Mouse (Mus musculus): ENCODE measurements around the gene 1500011B03Rik. TPM values are rescaled to one million over a fixed set of nuclear protein-coding genes. Genes with fewer than 3 reads are reported as not detected.

The 1500011B03Rik gene
- polyA plus RNA-seq, 1 experiment from 2014 or later: 48.5 TPM

GRCm38 (mm10) chr5:114805436-114806350 is 17.6 kb downstream of the 1500011B03Rik start:
- H3K9me3 ChIP-seq (replicated peaks; ENCODE audit: control insufficient read depth, low read length): no peaks in the 10 kb centered on the region
- H3K27me3 ChIP-seq (ENCODE audit: control insufficient read depth, insufficient read depth, low read length): no peaks in the 10 kb centered on the region
- peak overlapping the region; percentile 30; the same call in 1 of the 2 replicates for H3K9ac ChIP-seq (ENCODE audit: low read length)
- 65% methylated on average over 15 of the region's 15 CpGs for WGBS
- peak overlapping the region; percentile 38 for H3K4me2 ChIP-seq (ENCODE audit: low read depth, low read length)
- H3K4me1 ChIP-seq (ENCODE audit: control insufficient read depth, insufficient read depth, low read length): peaks cover 26% of the 10 kb centered on the region
- peaks cover 30% of the 10 kb centered on the region for H3K36me3 ChIP-seq (ENCODE audit: control insufficient read depth, insufficient read depth)
- ATAC-seq (replicated peaks; ENCODE audit: extremely low read depth, insufficient read depth, low FRiP score): peak; percentile 54; the same call in 1 of the 2 replicates
- no peak overlapping the region for H3K4me3 ChIP-seq (ENCODE audit: low read length)
- H3K27ac ChIP-seq (ENCODE audit: low read length): peak overlapping the region; percentile 84

GRCm38 (mm10) chr5:114804958-114805357 is 18.3 kb downstream of the 1500011B03Rik start:
- 45% methylated on average over 3 of the region's 3 CpGs for WGBS
- no peak overlapping the region for H3K9ac ChIP-seq (ENCODE audit: low read length)
- no peak overlapping the region for H3K27ac ChIP-seq (ENCODE audit: low read length)

GRCm38 (mm10) chr5:114804335-114804734 is 18.9 kb downstream of the 1500011B03Rik start:
- H3K4me1 ChIP-seq (ENCODE audit: control insufficient read depth, insufficient read depth, low read length): peaks cover 26% of the 10 kb centered on the region
- peaks cover 38% of the 10 kb centered on the region for H3K36me3 ChIP-seq (ENCODE audit: control insufficient read depth, insufficient read depth)
- H3K27me3 ChIP-seq (ENCODE audit: control insufficient read depth, insufficient read depth, low read length): no peaks in the 10 kb centered on the region
- H3K9me3 ChIP-seq (replicated peaks; ENCODE audit: control insufficient read depth, low read length): no peaks in the 10 kb centered on the region
- no peak for ATAC-seq (replicated peaks; ENCODE audit: extremely low read depth, insufficient read depth, low FRiP score)
- H3K4me2 ChIP-seq (ENCODE audit: low read depth, low read length): no peak overlapping the region
- H3K4me3 ChIP-seq (ENCODE audit: low read length): no peak overlapping the region
- H3K27ac ChIP-seq (ENCODE audit: low read length): no peak overlapping the region
- H3K9ac ChIP-seq (ENCODE audit: low read length): no peak overlapping the region
- 89% methylated on average over 13 of the region's 13 CpGs for WGBS

More at GRCm38 (mm10) chr5:114804958-114805357, 18.3 kb downstream of the 1500011B03Rik start:
- Histone ChIP-seq H3K4me3 (ENCODE audit: low read length) (no peak overlapping the region), H3K4me1 (ENCODE audit: control insufficient read depth, insufficient read depth, low read length) (peaks cover 26% of the 10 kb centered on the region), H3K9me3 (replicated peaks; ENCODE audit: control insufficient read depth, low read length) (no peaks in the 10 kb centered on the region), H3K36me3 (ENCODE audit: control insufficient read depth, insufficient read depth) (peaks cover 35% of the 10 kb centered on the region), H3K4me2 (ENCODE audit: low read depth, low read length) (no peak overlapping the region), H3K27me3 (ENCODE audit: control insufficient read depth, insufficient read depth, low read length) (no peaks in the 10 kb centered on the region)
- ATAC-seq (replicated peaks; ENCODE audit: extremely low read depth, insufficient read depth, low FRiP score): no peak

GRCm38 (mm10) chr5:114803231-114803630 is 20.0 kb downstream of the 1500011B03Rik start:
- H3K4me2 ChIP-seq (ENCODE audit: low read depth, low read length): no peak overlapping the region
- H3K9ac ChIP-seq (ENCODE audit: low read length): no peak overlapping the region
- H3K36me3 ChIP-seq (ENCODE audit: control insufficient read depth, insufficient read depth): peaks cover 43% of the 10 kb centered on the region
- WGBS: 86% methylated on average over 13 of the region's 13 CpGs
- no peak overlapping the region for H3K27ac ChIP-seq (ENCODE audit: low read length)
- no peaks in the 10 kb centered on the region for H3K9me3 ChIP-seq (replicated peaks; ENCODE audit: control insufficient read depth, low read length)
- no peak overlapping the region for H3K4me3 ChIP-seq (ENCODE audit: low read length)
- H3K4me1 ChIP-seq (ENCODE audit: control insufficient read depth, insufficient read depth, low read length): peaks cover 24% of the 10 kb centered on the region
- no peaks in the 10 kb centered on the region for H3K27me3 ChIP-seq (ENCODE audit: control insufficient read depth, insufficient read depth, low read length)
- ATAC-seq (replicated peaks; ENCODE audit: extremely low read depth, insufficient read depth, low FRiP score): no peak

DNA sequence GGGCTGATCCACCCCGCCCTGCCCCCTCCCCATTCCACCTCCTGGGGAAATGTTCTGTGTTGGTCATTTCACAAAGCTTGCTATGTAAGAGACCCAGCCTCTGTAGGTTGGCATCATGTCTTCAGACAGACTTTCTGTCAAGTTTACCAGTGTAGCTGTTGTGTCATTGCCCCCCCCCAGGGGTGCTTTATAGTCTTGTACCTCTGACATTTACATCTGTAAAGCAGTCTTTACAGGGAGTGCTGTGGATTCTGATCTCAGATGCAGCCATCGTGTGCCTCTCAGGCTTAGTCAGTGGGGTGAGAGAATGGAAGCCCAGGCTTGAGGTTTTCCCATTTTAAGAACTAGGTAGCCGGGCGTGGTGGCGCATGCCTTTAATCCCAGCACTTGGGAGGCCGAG is 21.4 kb downstream of the 1500011B03Rik start:
- ATAC-seq (replicated peaks; ENCODE audit: extremely low read depth, insufficient read depth, low FRiP score): no peak
- peaks cover 10% of the 10 kb centered on the region for H3K4me1 ChIP-seq (ENCODE audit: control insufficient read depth, insufficient read depth, low read length)
- H3K4me2 ChIP-seq (ENCODE audit: low read depth, low read length): no peak overlapping the region
- no peak overlapping the region for H3K27ac ChIP-seq (ENCODE audit: low read length)
- H3K4me3 ChIP-seq (ENCODE audit: low read length): no peak overlapping the region
- H3K27me3 ChIP-seq (ENCODE audit: control insufficient read depth, insufficient read depth, low read length): no peaks in the 10 kb centered on the region
- H3K36me3 ChIP-seq (ENCODE audit: control insufficient read depth, insufficient read depth): peaks cover 47% of the 10 kb centered on the region
- no peak overlapping the region for H3K9ac ChIP-seq (ENCODE audit: low read length)
- 89% methylated on average over 6 of the region's 6 CpGs for WGBS
- no peaks in the 10 kb centered on the region for H3K9me3 ChIP-seq (replicated peaks; ENCODE audit: control insufficient read depth, low read length)

- H3K27ac ChIP-seq (ENCODE audit: low read length): no peak overlapping the region
- WGBS: 38% methylated on average over 8 of the region's 8 CpGs
- H3K9ac ChIP-seq (ENCODE audit: low read length): no peak overlapping the region
- H3K36me3 ChIP-seq (ENCODE audit: control insufficient read depth, insufficient read depth): peaks cover 47% of the 10 kb centered on the region
- H3K4me3 ChIP-seq (ENCODE audit: low read length): no peak overlapping the region
- H3K4me1 ChIP-seq (ENCODE audit: control insufficient read depth, insufficient read depth, low read length): peaks cover 9% of the 10 kb centered on the region
- no peaks in the 10 kb centered on the region for H3K9me3 ChIP-seq (replicated peaks; ENCODE audit: control insufficient read depth, low read length)
- ATAC-seq (replicated peaks; ENCODE audit: extremely low read depth, insufficient read depth, low FRiP score): no peak
- no peak overlapping the region for H3K4me2 ChIP-seq (ENCODE audit: low read depth, low read length)
- H3K27me3 ChIP-seq (ENCODE audit: control insufficient read depth, insufficient read depth, low read length): no peaks in the 10 kb centered on the region
These were observed 22.2 kb downstream of the 1500011B03Rik start for GRCm38 (mm10) chr5:114801049-114801448.

DNA sequence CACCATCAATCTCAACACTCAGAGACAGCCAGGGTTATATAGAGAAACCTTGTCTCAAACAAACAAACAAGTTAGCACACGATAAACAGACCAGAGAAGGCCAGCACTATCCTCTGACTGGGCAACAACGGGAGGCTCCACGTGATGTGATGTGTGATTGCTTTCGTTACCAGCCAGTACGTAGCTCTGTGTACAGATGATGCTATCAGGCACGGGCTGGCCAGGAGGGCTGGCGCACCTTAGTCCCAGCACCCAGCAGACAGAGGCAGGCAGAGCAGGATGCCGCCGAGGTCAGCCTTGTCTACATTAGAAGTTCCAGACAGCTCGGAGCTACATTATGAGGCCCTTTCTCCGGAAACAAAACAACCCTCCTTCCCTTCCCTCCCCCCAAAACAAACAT is 23.4 kb downstream of the 1500011B03Rik start:
- Histone ChIP-seq H3K36me3 (ENCODE audit: control insufficient read depth, insufficient read depth) (peaks cover 47% of the 10 kb centered on the region), H3K27ac (ENCODE audit: low read length) (no peak overlapping the region), H3K9me3 (replicated peaks; ENCODE audit: control insufficient read depth, low read length) (no peaks in the 10 kb centered on the region), H3K4me3 (ENCODE audit: low read length) (no peak overlapping the region), H3K27me3 (ENCODE audit: control insufficient read depth, insufficient read depth, low read length) (no peaks in the 10 kb centered on the region), H3K4me1 (ENCODE audit: control insufficient read depth, insufficient read depth, low read length) (peaks cover 18% of the 10 kb centered on the region), H3K9ac (ENCODE audit: low read length) (no peak overlapping the region), H3K4me2 (ENCODE audit: low read depth, low read length) (no peak overlapping the region)
- no peak for ATAC-seq (replicated peaks; ENCODE audit: extremely low read depth, insufficient read depth, low FRiP score)
- WGBS: 67% methylated on average over 11 of the region's 11 CpGs

GRCm38 (mm10) chr5:114797253-114797652 is 26.0 kb downstream of the 1500011B03Rik start:
- Histone ChIP-seq H3K9ac (ENCODE audit: low read length) (no peak overlapping the region), H3K4me1 (ENCODE audit: control insufficient read depth, insufficient read depth, low read length) (peaks cover 20% of the 10 kb centered on the region), H3K27ac (ENCODE audit: low read length) (no peak overlapping the region), H3K36me3 (ENCODE audit: control insufficient read depth, insufficient read depth) (peaks cover 36% of the 10 kb centered on the region), H3K4me2 (ENCODE audit: low read depth, low read length) (no peak overlapping the region), H3K9me3 (replicated peaks; ENCODE audit: control insufficient read depth, low read length) (no peaks in the 10 kb centered on the region), H3K4me3 (ENCODE audit: low read length) (no peak overlapping the region), H3K27me3 (ENCODE audit: control insufficient read depth, insufficient read depth, low read length) (no peaks in the 10 kb centered on the region)
- no peak for ATAC-seq (replicated peaks; ENCODE audit: extremely low read depth, insufficient read depth, low FRiP score)
- WGBS: 89% methylated on average over 8 of the region's 8 CpGs

DNA sequence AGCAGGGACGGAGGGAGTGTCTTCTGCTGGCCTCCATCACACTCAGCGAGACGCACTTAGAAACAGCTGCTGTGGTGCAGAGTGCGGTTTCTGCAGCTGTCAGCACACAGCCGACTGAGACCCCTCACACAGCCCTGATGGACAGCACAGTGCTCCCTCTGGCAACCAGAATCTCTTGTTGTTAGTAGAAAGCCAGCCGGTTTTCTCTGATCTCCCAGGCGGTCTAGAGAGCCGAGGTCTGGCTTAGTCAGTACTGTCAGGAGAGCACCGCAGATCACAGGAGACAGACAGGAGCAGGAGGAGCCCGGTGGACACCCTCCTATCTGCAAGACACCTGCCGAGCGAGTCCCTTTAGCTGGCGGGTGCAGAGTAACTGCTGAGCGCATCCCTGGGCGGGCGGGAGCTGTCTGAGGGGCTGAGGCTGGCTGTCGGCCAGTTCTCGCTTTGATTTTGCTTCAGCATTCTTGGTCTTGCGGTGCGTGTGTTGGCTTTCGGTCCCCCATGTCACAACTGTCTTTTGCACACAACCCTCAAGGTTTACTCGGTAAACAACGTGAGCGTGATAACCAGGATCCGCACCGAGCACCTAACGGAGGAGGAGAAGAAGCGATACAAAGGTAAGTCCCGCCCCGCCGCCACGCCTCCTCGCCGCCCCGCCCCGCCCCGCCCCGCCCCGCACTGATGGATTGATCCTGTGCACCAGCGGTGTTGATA is 26.8 kb downstream of the 1500011B03Rik start:
- WGBS: 24% methylated on average over 40 of the region's 40 CpGs
- no peaks in the 10 kb centered on the region for H3K27me3 ChIP-seq (ENCODE audit: control insufficient read depth, insufficient read depth, low read length)

More for the DNA sequence above, 26.8 kb downstream of the 1500011B03Rik start:
- Histone ChIP-seq H3K9ac (ENCODE audit: low read length) (peak overlapping the region; percentile 60; the same call in 1 of the 2 replicates), H3K9me3 (replicated peaks; ENCODE audit: control insufficient read depth, low read length) (no peaks in the 10 kb centered on the region), H3K4me1 (ENCODE audit: control insufficient read depth, insufficient read depth, low read length) (peaks cover 20% of the 10 kb centered on the region), H3K36me3 (ENCODE audit: control insufficient read depth, insufficient read depth) (peaks cover 33% of the 10 kb centered on the region), H3K27ac (ENCODE audit: low read length) (no peak overlapping the region), H3K4me3 (ENCODE audit: low read length) (peak overlapping the region; percentile 43), H3K4me2 (ENCODE audit: low read depth, low read length) (peak overlapping the region; percentile 70)
- ATAC-seq (replicated peaks; ENCODE audit: extremely low read depth, insufficient read depth, low FRiP score): peak; percentile 39; the same call in 1 of the 2 replicates
